Mouse (Mus musculus) myocyte (in vitro differentiated cells): Measurements from ENCODE around the gene Ermap.

ENCODE experiments used
- CEBPB ChIP-seq: IDR thresholded peaks from 2 replicates; pipeline ENCODE4 v1.6.1; 2011; ENCODE audit warnings: mild to moderate bottlenecking, moderate library complexity; ENCODE audit not compliant: poor library complexity, insufficient read depth, severe bottlenecking
- POLR2AphosphoS2 ChIP-seq: IDR thresholded peaks from one replicate; pipeline ENCODE4 v1.6.1; 2011; ENCODE audit warnings: low read depth, control low read depth; ENCODE audit not compliant: insufficient read length
- REST ChIP-seq: IDR thresholded peaks from one replicate; pipeline ENCODE4 v1.6.1; 2011; ENCODE audit warnings: mild to moderate bottlenecking, control low read depth, moderate library complexity; ENCODE audit not compliant: insufficient read depth, insufficient read length
- TCF3 ChIP-seq: IDR thresholded peaks from one replicate; pipeline ENCODE4 v1.6.1; 2011; ENCODE audit warnings: low read depth, control low read depth; ENCODE audit not compliant: insufficient read length

DNA sequence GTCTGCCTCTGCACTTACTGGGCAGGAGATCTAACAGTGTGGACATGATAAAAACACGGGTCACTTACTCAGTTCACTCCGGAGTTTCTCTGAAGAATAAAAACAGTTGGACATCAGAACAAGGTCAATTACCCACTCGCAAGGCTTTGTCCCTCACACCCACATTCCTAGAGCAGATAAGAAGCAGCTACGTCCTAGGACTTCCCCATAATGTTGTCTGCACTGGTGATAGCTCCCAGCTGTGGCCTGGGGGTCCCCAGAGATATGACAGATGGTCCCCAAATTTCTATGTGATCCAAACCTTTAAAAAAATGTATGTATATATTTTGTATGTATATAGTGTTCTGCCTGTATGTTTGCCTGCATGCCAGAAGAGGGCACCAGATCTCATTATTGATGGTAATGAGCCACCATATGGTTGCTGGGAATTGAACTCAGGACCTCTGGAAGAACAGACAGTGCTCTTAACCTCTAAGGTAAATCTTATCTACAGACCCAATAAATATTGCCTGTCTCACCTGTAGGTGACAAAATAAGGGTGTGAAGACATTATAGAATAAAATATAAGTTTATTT lies 9.6 kb downstream of the Ermap start:
- TF ChIP-seq TCF3 (no peak), POLR2AphosphoS2 (no peak), REST (no peak), CEBPB (no peak)
